Comparison of ENCODE assay signal across 8 mouse cellular contexts in the genomic region with DNA sequence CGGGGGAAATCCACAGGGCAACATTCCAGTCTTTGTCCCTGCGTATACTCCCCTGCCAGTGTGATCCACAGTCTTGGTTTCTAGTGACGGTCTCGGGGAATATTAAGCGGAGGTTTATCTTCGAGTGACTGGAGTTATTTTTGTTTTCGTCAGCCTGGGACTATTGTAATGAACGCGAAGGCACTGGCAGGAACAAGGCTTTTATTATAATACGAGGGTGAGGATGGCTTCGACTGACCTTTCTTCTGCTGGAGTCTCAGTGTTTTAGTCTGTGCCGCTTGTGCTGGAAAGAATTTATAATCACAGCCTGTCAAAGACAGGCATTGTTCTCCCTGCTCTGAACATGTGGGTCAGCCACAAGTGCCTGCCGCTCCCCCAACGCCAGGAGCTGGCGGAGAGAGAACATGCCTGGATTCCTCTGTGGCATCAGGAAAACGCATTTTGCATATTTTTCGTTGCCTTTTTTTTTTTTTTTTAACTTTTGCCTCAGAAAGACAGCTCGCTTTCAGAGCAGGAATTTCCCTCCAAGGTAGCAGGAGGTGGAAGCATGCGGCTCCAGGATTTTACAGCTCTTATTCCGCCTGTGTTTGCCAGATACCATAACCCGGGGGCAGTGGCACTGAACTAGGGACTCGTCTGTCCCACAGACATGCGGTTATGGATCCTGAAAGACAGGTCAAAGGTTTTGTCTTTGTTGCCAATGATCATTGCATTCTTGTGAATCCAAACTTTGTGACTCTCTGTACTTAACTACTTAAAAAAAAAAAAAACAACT.
A peak's percentile ranks its signal among the peaks of the same experiment; 100 is the strongest.
DNase-seq lines count a peak whose midpoint lies in the region; ATAC-seq lines count a peak whose summit lies in the region.
"Had no signal": no experiment of that assay in that cellular context is flagged by ENCODE, and none has a peak within 500 bp of the region (broad histone marks: within the 10 kb centered on the region; RNA-seq: fewer than 3 reads in every experiment).

No protein-coding gene starts in this region.

- peak; percentile 45; the same call in 1 of the 2 replicates for ATAC-seq in heart, embryonic 16.5 days (replicated peaks; ENCODE audit: extremely low read depth, insufficient read depth, low FRiP score)
- ATAC-seq in liver, embryonic 12.5 days, result no peak

- WGBS in heart, embryonic 16.5 days, result 9% methylated on average over 23 of the region's 23 CpGs
- WGBS in liver, embryonic 12.5 days (ENCODE audit: insufficient replicate concordance), result 52% methylated on average over 23 of the region's 23 CpGs

- H3K9ac ChIP-seq in heart, embryonic 16.5 days (ENCODE audit: low read length), result peak overlapping the region; percentile 45
- no peak overlapping the region for H3K9ac ChIP-seq in liver, embryonic 12.5 days

- H3K27me3 ChIP-seq in heart, embryonic 16.5 days (ENCODE audit: control insufficient read depth, insufficient read depth, low read length), result no peaks in the 10 kb centered on the region
- no peaks in the 10 kb centered on the region for H3K27me3 ChIP-seq in liver, embryonic 12.5 days (replicated peaks)
- H3K27me3 ChIP-seq: megakaryocyte, embryonic 14.5 days had no signal

- H3K9me3 ChIP-seq in heart, embryonic 16.5 days (replicated peaks; ENCODE audit: control insufficient read depth, low read length), result no peaks in the 10 kb centered on the region
- no peaks in the 10 kb centered on the region for H3K9me3 ChIP-seq in liver, embryonic 12.5 days (replicated peaks)
- H3K9me3 ChIP-seq: megakaryocyte, embryonic 14.5 days had no signal

- no peaks in the 10 kb centered on the region for H3K36me3 ChIP-seq in heart, embryonic 16.5 days (ENCODE audit: control insufficient read depth, insufficient read depth)
- H3K36me3 ChIP-seq in liver, embryonic 12.5 days, result no peaks in the 10 kb centered on the region

- H3K4me2 ChIP-seq in heart, embryonic 16.5 days (ENCODE audit: low read depth, low read length), result peak overlapping the region; percentile 71
- no peak overlapping the region for H3K4me2 ChIP-seq in liver, embryonic 12.5 days

- peak overlapping the region; percentile 54 for H3K27ac ChIP-seq in heart, embryonic 16.5 days (ENCODE audit: low read length)
- no peak overlapping the region for H3K27ac ChIP-seq in liver, embryonic 12.5 days

- H3K4me3 ChIP-seq in heart, embryonic 16.5 days (ENCODE audit: low read length), result peak overlapping the region; percentile 42
- H3K4me3 ChIP-seq in liver, embryonic 12.5 days, result no peak overlapping the region
- H3K4me3 ChIP-seq: megakaryocyte, embryonic 14.5 days had no signal

- H3K4me1 ChIP-seq in heart, embryonic 16.5 days (ENCODE audit: control insufficient read depth, insufficient read depth, low read length), result peaks cover 18% of the 10 kb centered on the region
- no peaks in the 10 kb centered on the region for H3K4me1 ChIP-seq in liver, embryonic 12.5 days
- H3K4me1 ChIP-seq: megakaryocyte, embryonic 14.5 days had no signal

- peak; percentile 25 to 39 for DNase-seq in adrenal gland, postnatal 36 days
- DNase-seq in embryo, embryonic 9.5 days (ENCODE audit: extremely low spot score), result peak; percentile 70
- DNase-seq in kidney, postnatal 25 days, result peak; percentile 46 to 75
- peak; percentile 27 for DNase-seq in lung, postnatal 10 days
- peak; percentile 43 for DNase-seq in right cerebral cortex, postnatal 25 days
